Mouse (Mus musculus): ENCODE measurements around the gene Capn5.

- TF ChIP-seq CTCF (IDR thresholded peaks at IDR 0.05; ENCODE audit: extremely low read depth, insufficient read depth, insufficient read length, insufficient replicate concordance): no peak
- TF ChIP-seq POLR2A (IDR thresholded peaks at IDR 0.05; ENCODE audit: low read depth, low read length): no peak
These were observed 38.6 kb upstream of the Capn5 start for GRCm38 (mm10) chr7:98216713-98217112.
